Comparison of ENCODE assay signal across 10 mouse cellular contexts in the genomic region with DNA sequence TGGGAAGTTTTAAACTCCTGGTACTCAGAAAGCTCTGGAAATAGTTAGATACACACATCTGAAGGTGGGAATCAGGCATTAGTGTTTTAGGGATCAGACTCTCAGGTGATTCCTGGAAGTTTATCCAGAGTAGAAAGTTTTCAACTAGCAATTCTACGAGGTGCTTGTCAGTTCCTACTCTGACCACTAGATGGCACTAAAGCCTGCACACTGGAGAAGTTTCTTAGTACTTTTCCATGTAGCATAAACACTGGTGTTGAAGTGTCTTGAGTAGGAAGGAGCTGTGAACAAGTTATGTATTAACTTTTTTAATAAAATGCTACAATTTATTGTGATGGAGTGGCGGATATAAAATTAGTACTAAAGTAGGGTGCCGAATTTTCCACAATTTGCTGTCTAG.
DNase-seq lines count a peak whose midpoint lies in the region; ATAC-seq and TF ChIP-seq lines count a peak whose summit lies in the region.
"Had no signal": no experiment of that assay in that cellular context is flagged by ENCODE, and none has a peak within 500 bp of the region (broad histone marks: within the 10 kb centered on the region; RNA-seq: fewer than 3 reads in every experiment).

No protein-coding gene starts in this region.

- H3K9me3 ChIP-seq in embryonic facial prominence, embryonic 14.5 days (ENCODE audit: control insufficient read depth, low read length), result no peaks in the 10 kb centered on the region
- H3K9me3 ChIP-seq: embryonic facial prominence, embryonic 12.5 days; limb, embryonic 15.5 days had no signal

- H3K36me3 ChIP-seq in embryonic facial prominence, embryonic 14.5 days (ENCODE audit: control insufficient read depth, insufficient read depth, low read length), result 0 out of 2 replicates have a peak, but pooled peaks cover 4% of the 10 kb centered on the region

- H3K4me3 ChIP-seq in embryonic facial prominence, embryonic 14.5 days (ENCODE audit: low read depth, low read length), result no peak overlapping the region
- H3K4me3 ChIP-seq in layer of hippocampus, adult 2 months, result no peak overlapping the region
- H3K4me3 ChIP-seq: embryonic facial prominence, embryonic 12.5 days; limb, embryonic 15.5 days had no signal

- H3K27me3 ChIP-seq in embryonic facial prominence, embryonic 14.5 days (replicated peaks; ENCODE audit: control insufficient read depth, insufficient read depth, low read length), result no peaks in the 10 kb centered on the region
- H3K27me3 ChIP-seq: embryonic facial prominence, embryonic 12.5 days; limb, embryonic 15.5 days had no signal

- H3K9ac ChIP-seq in embryonic facial prominence, embryonic 14.5 days (ENCODE audit: low read depth, low read length), result no peak overlapping the region
- H3K9ac ChIP-seq: embryonic facial prominence, embryonic 12.5 days; limb, embryonic 15.5 days had no signal

- WGBS in embryonic facial prominence, embryonic 14.5 days, result 24% methylated on average over 3 of the region's 3 CpGs

- intact Hi-C loops in heart, postnatal 25 days (cut with DNase I), result loop anchor here (10.0 kb wide), 2 partner anchors 141 to 1181 kb away; a partner anchor contains a TSS

- no peak; the same call in 1 of the 2 replicates for ATAC-seq in embryonic facial prominence, embryonic 14.5 days (ENCODE audit: low read depth)

- peak; percentile 68 for DNase-seq in heart, adult 8-10 months (ENCODE audit: low spot score)
- DNase-seq in heart, postnatal 25 days (ENCODE audit: low spot score), result no peak
- DNase-seq in A20 (ENCODE audit: low read depth, low spot score), result peak; percentile 36
- peak; percentile 11 for DNase-seq in adrenal gland, adult 8-10 months
- DNase-seq in embryonic facial prominence, embryonic 14.5 days (ENCODE audit: low spot score), result peak; percentile 75
- DNase-seq in layer of hippocampus, adult 2 months (ENCODE audit: low spot score in 2 of 2), result peak; percentile 44 to 62
- peak; percentile 69 for DNase-seq in mesoderm, embryonic 11.5 days (ENCODE audit: low read depth, low spot score)
- DNase-seq in thymus, postnatal 14 days, result peak; percentile 14

- TF ChIP-seq CTCF in layer of hippocampus, adult 2 months (conservative IDR thresholded peaks at IDR 0.05), result peak; percentile 100; the same call in 1 of the 2 replicates

- no peak overlapping the region for H3K4me2 ChIP-seq in embryonic facial prominence, embryonic 14.5 days (ENCODE audit: low read depth, low read length)
- H3K4me2 ChIP-seq: embryonic facial prominence, embryonic 12.5 days; limb, embryonic 15.5 days had no signal

- H3K4me1 ChIP-seq in embryonic facial prominence, embryonic 14.5 days (ENCODE audit: control insufficient read depth, insufficient read depth, low read length), result no peaks in the 10 kb centered on the region
- H3K4me1 ChIP-seq: embryonic facial prominence, embryonic 12.5 days; limb, embryonic 15.5 days had no signal

- no peak overlapping the region for H3K27ac ChIP-seq in embryonic facial prominence, embryonic 14.5 days (replicated peaks; ENCODE audit: low read depth, low read length)
- no peak overlapping the region for H3K27ac ChIP-seq in layer of hippocampus, adult 2 months
- H3K27ac ChIP-seq: embryonic facial prominence, embryonic 12.5 days; limb, embryonic 15.5 days had no signal
